Mouse (Mus musculus): Measurements from ENCODE around the gene Tsc2. TPM values are rescaled to one million over a fixed set of nuclear protein-coding genes. Genes with fewer than 3 reads are reported as not detected.

Gene Tsc2
- polyA plus RNA-seq, 1 experiment from 2014 or later, result 86.9 TPM

DNA sequence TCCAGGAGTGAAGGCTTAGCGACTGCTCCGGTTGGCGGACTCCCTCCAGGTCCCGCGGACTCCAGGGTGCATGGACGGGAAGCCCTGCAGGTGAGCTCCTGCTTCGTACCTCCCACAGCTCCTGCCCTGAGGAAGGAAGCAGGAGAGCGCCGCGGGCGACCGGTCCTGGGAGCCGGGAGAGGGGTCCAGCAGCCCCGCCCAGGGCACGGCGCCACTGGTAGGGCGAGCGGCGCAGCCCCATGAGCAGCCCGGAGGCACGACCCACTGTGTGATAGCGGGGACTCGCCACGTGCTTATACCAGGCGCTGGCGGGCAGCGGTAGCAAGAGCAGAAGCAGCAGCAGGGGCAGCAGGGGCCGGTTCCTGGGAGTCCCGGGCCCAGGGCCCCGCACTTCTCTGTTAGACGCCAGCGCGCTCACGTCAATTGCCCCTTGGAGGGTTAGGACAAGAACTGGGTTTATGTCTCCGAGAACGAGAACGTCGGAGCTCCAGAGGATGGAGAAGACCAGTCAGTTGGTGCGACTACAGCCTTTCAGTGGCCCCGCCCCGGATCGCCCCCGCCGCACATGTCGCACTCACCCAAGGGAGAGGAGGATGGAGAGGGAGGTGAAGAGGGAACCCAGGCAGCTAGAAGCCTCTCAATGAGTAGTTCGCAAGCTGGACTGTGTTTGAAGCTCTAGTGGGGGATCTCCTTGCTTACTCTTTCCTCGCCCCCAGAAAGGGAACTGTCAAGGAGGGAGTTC is 25.8 kb upstream of the Tsc2 start, which contains the start of gene Npw:
TSS of gene Npw (minus strand) at position 441 of the 742 bp plus-strand sequence.
- H3K36me3 ChIP-seq, result no peaks in the 10 kb centered on the region
- peak within 1 kb of the TSS; percentile 54 for H3K4me3 ChIP-seq
- peaks cover 69% of the 10 kb centered on the region for H3K27me3 ChIP-seq (ENCODE audit: insufficient read depth, poor library complexity, severe bottlenecking)
- H3K9me3 ChIP-seq, result no peaks in the 10 kb centered on the region
- WGBS, result 2% methylated on average over 47 of the region's 47 CpGs
- H3K27ac ChIP-seq, result peak within 1 kb of the TSS; percentile 45
- H3K4me1 ChIP-seq (replicated peaks), result peaks cover 24% of the 10 kb centered on the region
- DNase-seq (ENCODE audit: low spot score), result no peak

DNA sequence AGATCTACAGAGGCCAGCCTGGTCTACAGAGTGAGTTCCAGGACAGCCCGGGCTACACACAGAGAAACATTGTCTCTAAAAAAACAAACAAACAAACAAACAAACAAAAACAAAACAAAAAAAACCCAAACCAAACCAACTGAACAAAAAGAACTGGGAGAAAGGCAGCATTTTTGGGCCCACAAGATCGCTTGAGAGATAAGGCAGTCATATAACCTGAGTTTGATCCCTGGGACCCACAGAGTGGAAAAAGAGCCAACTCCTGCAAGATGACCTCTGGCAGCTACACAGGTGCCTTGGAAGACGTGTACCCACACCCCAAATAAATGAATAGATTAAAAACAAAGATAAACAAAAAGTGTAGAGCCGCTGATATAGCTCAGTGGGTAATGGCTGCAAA is 22.5 kb upstream of the Tsc2 start:
- Histone ChIP-seq H3K36me3 (no peaks in the 10 kb centered on the region), H3K27ac (no peak overlapping the region), H3K4me3 (no peak overlapping the region), H3K9me3 (no peaks in the 10 kb centered on the region), H3K4me1 (replicated peaks) (peaks cover 33% of the 10 kb centered on the region), H3K27me3 (ENCODE audit: insufficient read depth, poor library complexity, severe bottlenecking) (peaks cover 73% of the 10 kb centered on the region)
- WGBS, result 78% methylated on average over 4 of the region's 4 CpGs
- no peak for DNase-seq (ENCODE audit: low spot score)

DNA sequence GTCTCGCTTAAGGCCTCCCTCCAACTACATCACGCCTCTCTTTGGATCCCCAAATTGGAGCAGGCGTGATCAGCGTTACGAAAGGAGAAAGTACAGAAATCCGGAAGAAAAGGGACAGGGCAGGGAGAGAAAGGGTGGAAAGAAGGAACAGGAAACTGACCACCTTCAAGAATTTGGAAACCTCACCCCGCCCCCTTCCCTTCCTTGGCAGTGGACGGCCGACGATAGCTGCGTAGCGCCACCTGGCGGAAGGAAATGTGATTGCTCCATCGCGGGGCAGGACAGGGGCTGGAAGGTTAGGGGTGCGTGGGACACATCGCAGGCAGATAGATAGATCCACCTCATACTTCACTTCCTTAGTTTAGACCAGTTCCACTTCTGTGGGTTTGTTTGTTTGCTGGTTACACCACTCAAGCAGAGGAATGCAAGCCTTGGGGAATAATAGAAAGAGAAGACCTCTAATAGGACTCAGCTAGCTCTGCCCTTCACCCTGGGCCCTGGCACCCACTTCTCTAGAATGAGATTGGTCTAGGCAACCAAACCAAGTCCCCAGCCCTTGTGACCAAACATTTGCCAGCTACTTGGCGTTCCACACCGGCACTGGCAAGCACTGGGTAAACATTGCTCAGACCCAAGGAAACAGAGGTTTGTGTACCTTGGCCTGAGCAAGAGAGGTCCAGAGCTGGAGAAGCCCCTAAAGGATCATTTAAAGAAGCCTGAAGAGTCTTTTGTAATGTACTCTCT is 21.7 kb upstream of the Tsc2 start:
- H3K36me3 ChIP-seq, result no peaks in the 10 kb centered on the region
- H3K9me3 ChIP-seq, result no peaks in the 10 kb centered on the region
- peak overlapping the region; percentile 56 for H3K27ac ChIP-seq
- 7% methylated on average over 19 of the region's 19 CpGs for WGBS
- H3K4me1 ChIP-seq (replicated peaks), result peaks cover 41% of the 10 kb centered on the region
- H3K4me3 ChIP-seq, result peak overlapping the region; percentile 41
- peaks cover 73% of the 10 kb centered on the region for H3K27me3 ChIP-seq (ENCODE audit: insufficient read depth, poor library complexity, severe bottlenecking)
- peak; percentile 87 for DNase-seq (ENCODE audit: low spot score)

DNA sequence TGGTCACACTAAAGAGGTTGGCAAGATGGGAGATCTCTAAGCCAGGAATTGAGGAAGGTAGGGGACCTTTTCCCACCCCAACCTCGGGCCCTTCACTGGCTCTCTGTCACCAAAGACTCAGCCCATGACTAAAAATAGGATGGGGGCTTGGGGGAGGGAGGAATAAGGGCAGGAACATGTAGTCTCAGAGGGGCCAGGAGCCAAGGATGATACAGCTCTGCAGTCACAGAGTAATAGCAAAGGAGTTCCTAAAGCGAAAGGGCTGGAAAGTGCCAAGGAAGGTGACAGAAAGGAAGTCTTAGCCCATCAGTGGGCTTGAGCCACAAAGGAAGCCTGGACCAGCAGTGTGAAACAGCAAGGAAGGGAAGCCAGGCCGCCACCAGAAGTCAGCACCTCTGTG is 19.4 kb upstream of the Tsc2 start:
- Histone ChIP-seq H3K27ac (no peak overlapping the region), H3K27me3 (ENCODE audit: insufficient read depth, poor library complexity, severe bottlenecking) (peaks cover 67% of the 10 kb centered on the region), H3K4me1 (replicated peaks) (peaks cover 36% of the 10 kb centered on the region), H3K9me3 (no peaks in the 10 kb centered on the region), H3K36me3 (no peaks in the 10 kb centered on the region), H3K4me3 (no peak overlapping the region)
- WGBS, result 77% methylated on average over 3 of the region's 3 CpGs
- no peak for DNase-seq (ENCODE audit: low spot score)

DNA sequence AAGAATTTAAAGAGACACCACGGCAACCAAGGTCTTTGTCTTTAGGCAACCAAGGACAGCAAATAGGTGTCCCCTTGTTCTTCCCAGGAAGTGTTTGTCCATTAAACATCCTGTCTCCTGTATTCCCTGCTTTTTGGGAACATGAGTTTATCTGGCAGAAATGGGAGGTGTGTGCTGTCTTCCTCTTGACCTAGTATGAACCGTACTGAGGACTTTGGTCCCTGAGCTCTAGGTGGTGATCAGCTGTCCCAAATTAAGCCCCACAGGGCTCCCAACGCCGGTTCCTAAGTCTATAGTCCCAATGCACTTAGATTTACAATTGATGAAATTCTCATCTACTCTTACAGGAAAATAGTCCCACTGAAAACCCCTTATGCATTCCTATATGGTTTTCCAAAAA is 18.3 kb upstream of the Tsc2 start:
- H3K27me3 ChIP-seq (ENCODE audit: insufficient read depth, poor library complexity, severe bottlenecking), result peaks cover 57% of the 10 kb centered on the region
- no peak for DNase-seq (ENCODE audit: low spot score)

DNA sequence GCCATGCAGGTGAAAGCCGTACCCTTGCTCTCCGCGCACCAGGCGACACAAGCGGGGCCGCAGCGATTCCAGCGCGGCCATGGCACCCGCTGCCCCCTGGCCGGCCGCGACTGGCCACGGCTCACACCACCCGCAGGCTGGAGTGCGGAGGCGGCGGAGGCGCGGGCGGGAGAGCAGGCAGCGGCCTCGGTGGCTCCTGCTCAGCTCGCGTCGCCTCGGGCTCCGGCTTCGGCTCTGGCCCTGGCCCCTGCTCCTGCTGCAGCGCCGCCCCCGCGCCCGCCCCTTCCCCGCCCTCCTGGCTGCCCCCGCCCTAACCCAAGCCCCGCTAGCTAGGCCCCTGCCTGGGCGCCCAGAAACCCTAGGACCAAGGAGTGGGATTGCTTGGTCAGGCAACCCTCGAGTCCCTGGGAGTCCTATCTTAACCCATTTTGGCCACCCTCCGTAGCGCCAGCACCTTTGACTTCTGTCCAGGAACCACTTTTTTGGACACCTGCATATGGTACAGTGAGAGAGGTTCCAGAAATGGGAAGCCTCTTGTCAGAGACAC is 17.7 kb upstream of the Tsc2 start, which contains the start of gene Slc9a3r2:
TSS of gene Slc9a3r2 (minus strand) at position 258 of the 547 bp plus-strand sequence.
- DNase-seq (ENCODE audit: low spot score), result peak; percentile 71
- no peaks in the 10 kb centered on the region for H3K36me3 ChIP-seq
- H3K9me3 ChIP-seq, result no peaks in the 10 kb centered on the region
- WGBS, result 2% methylated on average over 41 of the region's 41 CpGs
- peak within 1 kb of the TSS; percentile 87 for H3K27ac ChIP-seq
- peaks cover 56% of the 10 kb centered on the region for H3K27me3 ChIP-seq (ENCODE audit: insufficient read depth, poor library complexity, severe bottlenecking)
- peaks cover 46% of the 10 kb centered on the region for H3K4me1 ChIP-seq (replicated peaks)
- H3K4me3 ChIP-seq, result peak within 1 kb of the TSS; percentile 76

More for the DNA sequence above, 18.3 kb upstream of the Tsc2 start:
- Histone ChIP-seq H3K4me1 (replicated peaks) (peaks cover 39% of the 10 kb centered on the region), H3K27ac (no peak overlapping the region), H3K4me3 (peak overlapping the region; percentile 76; the same call in 1 of the 2 replicates), H3K9me3 (no peaks in the 10 kb centered on the region), H3K36me3 (no peaks in the 10 kb centered on the region)
- 82% methylated on average over 4 of the region's 4 CpGs for WGBS

DNA sequence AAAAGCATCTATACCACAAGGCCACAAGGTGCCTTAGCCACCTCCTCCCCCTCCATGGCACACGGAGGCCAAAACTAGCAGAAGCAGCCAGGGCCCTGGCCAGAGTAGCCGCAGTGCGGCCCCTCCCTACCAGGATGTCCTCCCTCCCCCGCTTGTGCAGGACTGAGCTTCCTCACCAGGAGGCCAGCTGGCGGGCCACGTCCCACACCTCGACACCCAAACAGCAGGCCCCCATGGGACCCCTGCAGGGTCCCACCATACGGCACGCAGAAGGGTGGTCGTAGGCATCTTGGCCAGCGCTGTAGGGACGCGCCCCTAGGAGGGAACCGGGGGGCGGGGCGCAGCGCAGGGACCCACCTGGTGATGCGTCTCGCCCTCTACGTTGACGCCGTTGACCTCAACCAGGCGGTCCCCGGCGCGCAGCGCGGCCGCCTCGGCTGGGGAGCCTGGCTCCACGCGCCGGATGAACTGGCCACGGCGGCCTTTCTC is 17.2 kb upstream of the Tsc2 start:
- Histone ChIP-seq H3K27ac (peak overlapping the region; percentile 87), H3K9me3 (no peaks in the 10 kb centered on the region), H3K4me1 (replicated peaks) (peaks cover 51% of the 10 kb centered on the region), H3K27me3 (ENCODE audit: insufficient read depth, poor library complexity, severe bottlenecking) (peaks cover 50% of the 10 kb centered on the region), H3K36me3 (no peaks in the 10 kb centered on the region), H3K4me3 (peak overlapping the region; percentile 76)
- DNase-seq (ENCODE audit: low spot score), result no peak
- WGBS, result under 1% methylated on average over 35 of the region's 35 CpGs

DNA sequence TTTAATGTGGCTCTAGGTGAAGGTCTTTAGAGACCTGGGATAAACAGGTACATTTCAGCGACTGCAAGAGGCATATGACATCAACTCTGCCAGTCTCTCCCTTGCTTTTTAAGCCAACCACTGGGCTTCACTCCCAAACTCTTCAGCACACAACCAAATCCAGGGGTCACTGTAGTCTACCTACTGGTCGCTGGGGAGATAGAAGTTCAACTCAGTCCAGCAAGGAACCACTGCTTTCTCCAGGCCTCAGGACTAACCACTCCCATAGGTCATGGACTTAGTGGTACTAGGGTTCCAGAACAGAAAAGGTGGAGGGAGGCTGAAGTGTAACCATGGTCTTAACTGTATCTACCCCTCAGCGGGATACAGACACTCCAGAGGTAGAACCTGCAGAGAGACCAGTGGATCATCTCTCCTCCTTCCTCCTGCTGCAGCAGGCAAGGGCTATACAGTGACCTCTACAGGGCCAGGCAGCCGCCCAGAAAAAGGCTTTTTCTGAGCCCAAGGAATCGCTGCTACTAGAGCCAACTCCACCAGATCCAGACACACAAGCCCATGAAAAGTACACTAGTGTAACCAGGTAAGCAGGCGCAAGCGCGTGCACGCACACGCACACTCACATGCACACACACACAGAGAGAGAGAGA is 16.4 kb upstream of the Tsc2 start:
- H3K27ac ChIP-seq, result no peak overlapping the region
- no peaks in the 10 kb centered on the region for H3K9me3 ChIP-seq
- H3K27me3 ChIP-seq (ENCODE audit: insufficient read depth, poor library complexity, severe bottlenecking), result peaks cover 47% of the 10 kb centered on the region
- peaks cover 54% of the 10 kb centered on the region for H3K4me1 ChIP-seq (replicated peaks)
- no peak for DNase-seq (ENCODE audit: low spot score)
- 72% methylated on average over 10 of the region's 10 CpGs for WGBS
- peak overlapping the region; percentile 76 for H3K4me3 ChIP-seq
- H3K36me3 ChIP-seq, result no peaks in the 10 kb centered on the region

DNA sequence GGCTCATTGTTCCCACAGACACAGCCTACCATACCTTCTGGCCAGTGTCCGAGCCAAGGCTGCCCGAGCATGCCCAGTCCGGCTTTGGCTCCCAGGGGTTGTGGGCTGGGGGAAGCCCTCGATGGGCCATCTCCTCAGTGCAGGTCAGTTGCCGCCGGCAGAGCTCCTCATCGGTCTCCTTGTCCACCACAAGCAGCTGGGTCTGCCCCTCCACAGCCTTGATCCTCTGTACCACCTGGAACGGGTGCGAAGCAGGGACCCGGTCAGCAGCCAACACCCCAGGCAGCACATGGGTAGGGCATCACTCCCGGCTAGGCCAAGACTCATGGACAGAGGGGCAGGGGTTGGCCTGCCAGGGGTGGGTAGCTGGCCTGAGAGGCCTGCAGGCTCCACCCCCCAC is 15.1 kb upstream of the Tsc2 start:
- H3K36me3 ChIP-seq, result no peaks in the 10 kb centered on the region
- 80% methylated on average over 11 of the region's 11 CpGs for WGBS
- H3K4me3 ChIP-seq, result peak overlapping the region; percentile 1; the same call in 1 of the 2 replicates
- peaks cover 47% of the 10 kb centered on the region for H3K27me3 ChIP-seq (ENCODE audit: insufficient read depth, poor library complexity, severe bottlenecking)
- peak overlapping the region; percentile 50; the same call in 1 of the 2 replicates for H3K27ac ChIP-seq
- no peaks in the 10 kb centered on the region for H3K9me3 ChIP-seq
- peaks cover 65% of the 10 kb centered on the region for H3K4me1 ChIP-seq (replicated peaks)
- DNase-seq (ENCODE audit: low spot score), result no peak

DNA sequence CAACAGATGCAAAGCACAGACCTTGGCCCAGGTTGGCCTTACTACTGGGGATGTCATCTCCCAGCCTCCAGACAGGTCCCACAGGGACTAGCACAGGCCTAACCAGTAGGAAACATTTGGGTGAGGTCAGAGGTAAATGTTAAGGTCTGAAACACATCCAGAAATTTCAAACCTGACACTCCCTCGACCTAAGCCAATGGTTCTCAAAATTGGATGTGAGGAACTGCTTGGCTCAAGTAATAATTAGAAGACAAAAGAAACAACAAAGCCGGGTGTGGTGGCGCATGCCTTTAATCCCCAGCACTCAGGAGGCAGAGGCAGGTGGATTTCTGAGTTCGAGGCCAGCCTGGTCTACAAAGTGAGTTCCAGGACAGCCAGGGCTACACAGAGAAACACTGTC is 14.0 kb upstream of the Tsc2 start:
- H3K4me1 ChIP-seq (replicated peaks), result peaks cover 69% of the 10 kb centered on the region
- H3K4me3 ChIP-seq, result no peak overlapping the region
- H3K9me3 ChIP-seq, result no peaks in the 10 kb centered on the region
- DNase-seq (ENCODE audit: low spot score), result no peak
- H3K27ac ChIP-seq, result no peak overlapping the region
- peaks cover 40% of the 10 kb centered on the region for H3K27me3 ChIP-seq (ENCODE audit: insufficient read depth, poor library complexity, severe bottlenecking)
- WGBS, result 87% methylated on average over 4 of the region's 4 CpGs
- no peaks in the 10 kb centered on the region; the same call in 1 of the 2 replicates for H3K36me3 ChIP-seq

DNA sequence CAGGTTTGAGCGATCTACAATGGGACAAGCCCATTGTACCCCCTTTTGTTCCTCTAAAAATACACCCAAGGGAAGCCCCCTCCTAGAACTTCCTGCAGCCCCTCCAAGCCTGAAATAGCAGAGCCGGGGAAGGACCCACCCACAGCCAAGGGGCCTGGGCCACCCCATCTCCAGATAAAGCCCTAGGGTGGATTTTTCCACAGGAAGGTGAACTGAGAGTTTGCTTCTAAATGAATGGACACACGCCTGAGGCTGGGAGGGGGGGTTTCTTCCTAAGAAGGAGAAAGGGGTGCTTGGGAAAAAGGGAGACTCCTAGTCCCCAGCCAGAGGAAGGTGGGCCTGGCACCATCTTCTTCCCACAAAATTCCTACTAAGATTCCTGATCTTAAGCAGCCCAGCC is 13.5 kb upstream of the Tsc2 start:
- WGBS, result 72% methylated on average over 3 of the region's 3 CpGs
- Histone ChIP-seq H3K9me3 (no peaks in the 10 kb centered on the region), H3K36me3 (peaks cover 2% of the 10 kb centered on the region; the same call in 1 of the 2 replicates), H3K27ac (peak overlapping the region; percentile 83; the same call in 1 of the 2 replicates), H3K4me3 (no peak overlapping the region), H3K27me3 (ENCODE audit: insufficient read depth, poor library complexity, severe bottlenecking) (peaks cover 35% of the 10 kb centered on the region), H3K4me1 (replicated peaks) (peaks cover 69% of the 10 kb centered on the region)
- DNase-seq (ENCODE audit: low spot score), result no peak

Measured in hindbrain, embryonic 10.5 days (tissue).